Mouse (Mus musculus) stomach, embryonic 14.5 days (tissue): Measurements from ENCODE around the gene Sva. TPM values are rescaled to one million over a fixed set of nuclear protein-coding genes. Genes with fewer than 3 reads are reported as not detected.

Experiments used
- ATAC-seq: fragments of 200-750 bp; cut with Nextera tagmentation; 2 replicates; pipeline ENCODE4 v1.8.0; 2017; ENCODE audit warnings: low read depth, moderate TSS enrichment; ENCODE audit not compliant: insufficient number of reproducible peaks, insufficient read depth, low FRiP score
- H3K27ac ChIP-seq: fragments of 300-500 bp; sonication (generic); 2 replicates; pipeline ENCODE4 v1.5.1; 2014; ENCODE audit warnings: mild to moderate bottlenecking, low read length, moderate library complexity, mixed read lengths
- H3K27me3 ChIP-seq: fragments of 300-500 bp; sonication (generic); 2 replicates; pipeline ENCODE4 v1.6.1; 2014; ENCODE audit warnings: low read length, control low read depth, mixed read lengths; ENCODE audit not compliant: control insufficient read depth, insufficient read depth
- H3K36me3 ChIP-seq: fragments of 300-500 bp; sonication (generic); 2 replicates; pipeline ENCODE4 v1.6.1; 2014; ENCODE audit warnings: mild to moderate bottlenecking, control low read depth, low read length, moderate library complexity, mixed read lengths; ENCODE audit not compliant: control insufficient read depth, insufficient read depth
- H3K4me1 ChIP-seq: fragments of 300-500 bp; sonication (generic); 2 replicates; pipeline ENCODE4 v1.6.1; 2014; ENCODE audit warnings: low read length, control low read depth, mixed read lengths; ENCODE audit not compliant: control insufficient read depth, insufficient read depth
- H3K4me2 ChIP-seq: fragments of 300-500 bp; sonication (generic); replicated peaks from 2 replicates; pipeline ENCODE4 v1.6.1; 2014; ENCODE audit warnings: low read depth, low read length, control low read depth
- H3K4me3 ChIP-seq: fragments of 300-500 bp; sonication (generic); 2 replicates; pipeline ENCODE4 v1.5.1; 2014; ENCODE audit warnings: low read depth, low read length, control low read depth
- H3K9ac ChIP-seq: fragments of 300-500 bp; sonication (generic); replicated peaks from 2 replicates; pipeline ENCODE4 v1.6.1; 2014; ENCODE audit warnings: low read depth, mild to moderate bottlenecking, control low read depth, low read length, moderate library complexity, mixed read lengths
- H3K9me3 ChIP-seq: fragments of 300-500 bp; sonication (generic); 2 replicates; pipeline ENCODE4 v1.6.1; 2016; ENCODE audit warnings: low read depth, low read length, control low read depth; ENCODE audit not compliant: control insufficient read depth
- polyA plus RNA-seq: library from polyadenylated mRNA; unstranded; fragments of >200 nt; fragmentation: Nextera tagmentation; extraction: Ambion mirVana; gene quantifications from 2 replicates; pipeline ENCODE4 v1.2.1, GENCODE M21; 2014

The Sva gene
- not detected in 2 replicates for polyA plus RNA-seq

GRCm38 (mm10) chr6:42038094-42038493, at the start of gene Sva:
Sva (plus strand) TSS chr6:42038394.
- no peak within 1 kb of the TSS for H3K4me3 ChIP-seq
- H3K36me3 ChIP-seq = no peaks in the 10 kb centered on the region
- ATAC-seq = no peak
- H3K4me2 ChIP-seq = no peak within 1 kb of the TSS
- H3K27me3 ChIP-seq = no peaks in the 10 kb centered on the region
- H3K9ac ChIP-seq = no peak within 1 kb of the TSS
- no peaks in the 10 kb centered on the region for H3K4me1 ChIP-seq
- no peak within 1 kb of the TSS for H3K27ac ChIP-seq
- H3K9me3 ChIP-seq = no peaks in the 10 kb centered on the region

Other genes starting within 250 kb of the Sva start
- not detected in 2 replicates for gene Pip, start 190.9 kb upstream of the Sva start, polyA plus RNA-seq
- not detected in 2 replicates for gene Sval2, start 185.4 kb upstream of the Sva start, polyA plus RNA-seq
- not detected in 2 replicates for gene Sval1, start 86.8 kb upstream of the Sva start, polyA plus RNA-seq
- gene Sval3, start 70.3 kb upstream of the Sva start, polyA plus RNA-seq = not detected in 2 replicates
- not detected in 2 replicates for gene Tas2r139, start 102.5 kb downstream of the Sva start, polyA plus RNA-seq
- gene Tas2r144, start 176.9 kb downstream of the Sva start, polyA plus RNA-seq = not detected in 2 replicates
- gene Gstk1, start 207.5 kb downstream of the Sva start, polyA plus RNA-seq = 19.5 and 22.1 TPM in 2 replicates
- gene Tmem139, start 223.6 kb downstream of the Sva start, polyA plus RNA-seq = 2.6 and 2.8 TPM in 2 replicates
- gene Casp2, start 226.6 kb downstream of the Sva start, polyA plus RNA-seq = 58.8 and 59.5 TPM in 2 replicates
- 0.53 TPM in 1 of 2 replicates, not detected in the other for gene Clcn1, start 248.3 kb downstream of the Sva start, polyA plus RNA-seq